Mouse (Mus musculus) midbrain, embryonic 15.5 days (tissue): ENCODE results near the gene Ptprg. TPM values are rescaled to one million over a fixed set of nuclear protein-coding genes. Genes with fewer than 3 reads are reported as not detected.
"Not testable (repeated sequence)": the region's sequence is repeated elsewhere in the genome, so short reads cannot be mapped to it uniquely, and the experiment has no call there.

Source experiments
- ATAC-seq: fragments of 200-750 bp; cut with Nextera tagmentation; replicated peaks from 2 replicates; pipeline ENCODE4 v1.8.0; 2017; ENCODE audit warnings: moderate TSS enrichment
- H3K27ac ChIP-seq: fragments of 300-500 bp; sonication (generic); 2 replicates; pipeline ENCODE4 v1.5.1; 2015; ENCODE audit warnings: mild to moderate bottlenecking, inconsistent platforms
- H3K27me3 ChIP-seq: fragments of 300-500 bp; sonication (generic); replicated peaks from 2 replicates; pipeline ENCODE4 v1.6.1; 2015; ENCODE audit warnings: inconsistent platforms
- H3K36me3 ChIP-seq: fragments of 300-500 bp; sonication (generic); replicated peaks from 2 replicates; pipeline ENCODE4 v1.6.1; 2015; ENCODE audit warnings: inconsistent platforms
- H3K4me1 ChIP-seq: fragments of 300-500 bp; sonication (generic); 2 replicates; pipeline ENCODE4 v1.6.1; 2015; ENCODE audit warnings: inconsistent platforms
- H3K4me2 ChIP-seq: fragments of 300-500 bp; sonication (generic); 2 replicates; pipeline ENCODE4 v1.6.1; 2015; ENCODE audit warnings: inconsistent platforms, mild to moderate bottlenecking, moderate library complexity
- H3K4me3 ChIP-seq: fragments of 300-500 bp; sonication (generic); 2 replicates; pipeline ENCODE4 v1.5.1; 2015; ENCODE audit warnings: mild to moderate bottlenecking, inconsistent platforms
- H3K9ac ChIP-seq: fragments of 300-500 bp; sonication (generic); 2 replicates; pipeline ENCODE4 v1.6.1; 2015; ENCODE audit warnings: mild to moderate bottlenecking, inconsistent platforms
- H3K9me3 ChIP-seq: fragments of 300-500 bp; sonication (generic); 2 replicates; pipeline ENCODE4 v1.6.1; 2016; ENCODE audit warnings: inconsistent platforms
- WGBS: fragments of 180-500 bp; shearing (Covaris S2); methylation state at CpG from one replicate; pipeline ENCODE4 v1.1.7; 2015; ENCODE audit warnings: mixed read lengths; 5-methylcytosine and 5-hydroxymethylcytosine counted together
- polyA plus RNA-seq: library from polyadenylated mRNA; unstranded; fragments of >200 nt; fragmentation: Nextera tagmentation; extraction: Ambion mirVana; gene quantifications from 2 replicates; pipeline ENCODE4 v1.2.1, GENCODE M21; 2015

Ptprg gene
- polyA plus RNA-seq, 1 experiment from 2014 or later, result 43.3 TPM

GRCm38 (mm10) chr14:11791190-11791589 lies 237.9 kb downstream of the Ptprg start:
- Histone ChIP-seq H3K4me1 (no peaks in the 10 kb centered on the region), H3K27me3 (no peaks in the 10 kb centered on the region), H3K4me2 (no peak overlapping the region), H3K4me3 (no peak overlapping the region), H3K9me3 (no peaks in the 10 kb centered on the region), H3K36me3 (no peaks in the 10 kb centered on the region), H3K9ac (no peak overlapping the region), H3K27ac (no peak overlapping the region)
- ATAC-seq, result no peak
- WGBS, result 72% methylated on average over 4 of the region's 4 CpGs

GRCm38 (mm10) chr14:11793847-11794246 lies 240.5 kb downstream of the Ptprg start:
- no peak overlapping the region for H3K4me3 ChIP-seq
- H3K4me1 ChIP-seq, result no peaks in the 10 kb centered on the region
- H3K9ac ChIP-seq, result no peak overlapping the region
- no peak for ATAC-seq
- H3K9me3 ChIP-seq, result no peaks in the 10 kb centered on the region
- no peaks in the 10 kb centered on the region for H3K27me3 ChIP-seq
- H3K4me2 ChIP-seq, result no peak overlapping the region
- H3K27ac ChIP-seq, result no peak overlapping the region
- WGBS, result 58% methylated on average over 3 of the region's 3 CpGs
- no peaks in the 10 kb centered on the region for H3K36me3 ChIP-seq

GRCm38 (mm10) chr14:11802355-11803035 lies 249.2 kb downstream of the Ptprg start:
- no peak overlapping the region for H3K4me3 ChIP-seq
- WGBS, result 84% methylated on average over 4 of the region's 4 CpGs

DNA sequence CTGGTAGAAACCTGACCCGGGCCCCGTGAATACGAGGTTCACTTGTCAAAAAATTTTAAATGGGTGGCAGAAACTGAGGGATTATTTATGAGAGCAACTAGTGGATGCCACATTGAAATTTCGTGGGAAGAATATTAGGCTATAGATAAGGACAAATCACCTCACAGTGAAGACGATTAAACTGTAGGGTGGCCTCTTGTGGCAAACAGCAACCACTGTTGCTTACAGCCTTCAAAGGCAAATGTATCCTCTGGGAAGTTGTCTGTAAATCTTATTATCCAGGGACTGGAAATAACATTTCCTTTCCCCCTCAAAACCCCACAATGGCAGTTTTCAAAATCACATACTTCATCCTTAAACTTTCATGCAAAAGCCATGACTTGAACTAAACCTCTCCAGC lies 253.3 kb downstream of the Ptprg start:
- no peaks in the 10 kb centered on the region for H3K36me3 ChIP-seq
- no peak for ATAC-seq
- no peak overlapping the region for H3K4me2 ChIP-seq
- no peaks in the 10 kb centered on the region for H3K27me3 ChIP-seq
- H3K27ac ChIP-seq, result no peak overlapping the region
- H3K4me3 ChIP-seq, result no peak overlapping the region
- no peaks in the 10 kb centered on the region for H3K9me3 ChIP-seq
- WGBS, result 54% methylated on average over 5 of the region's 5 CpGs
- H3K9ac ChIP-seq, result no peak overlapping the region
- H3K4me1 ChIP-seq, result peaks cover 12% of the 10 kb centered on the region; the same call in 1 of the 2 replicates

More at GRCm38 (mm10) chr14:11802355-11803035, 249.2 kb downstream of the Ptprg start:
- H3K9me3 ChIP-seq, result no peaks in the 10 kb centered on the region
- no peaks in the 10 kb centered on the region for H3K36me3 ChIP-seq
- no peak overlapping the region for H3K27ac ChIP-seq
- H3K9ac ChIP-seq, result no peak overlapping the region
- H3K4me2 ChIP-seq, result no peak overlapping the region
- no peak for ATAC-seq
- H3K4me1 ChIP-seq, result peaks cover 12% of the 10 kb centered on the region; the same call in 1 of the 2 replicates
- no peaks in the 10 kb centered on the region for H3K27me3 ChIP-seq

GRCm38 (mm10) chr14:11807465-11807864 lies 254.1 kb downstream of the Ptprg start:
- no peaks in the 10 kb centered on the region for H3K9me3 ChIP-seq
- WGBS, result 78% methylated on average over 4 of the region's 4 CpGs
- no peak for ATAC-seq
- no peak overlapping the region for H3K9ac ChIP-seq
- no peak overlapping the region for H3K27ac ChIP-seq
- no peak overlapping the region for H3K4me2 ChIP-seq
- H3K27me3 ChIP-seq, result no peaks in the 10 kb centered on the region
- H3K36me3 ChIP-seq, result no peaks in the 10 kb centered on the region
- peaks cover 12% of the 10 kb centered on the region; the same call in 1 of the 2 replicates for H3K4me1 ChIP-seq
- no peak overlapping the region for H3K4me3 ChIP-seq

GRCm38 (mm10) chr14:11811142-11811761 lies 257.9 kb downstream of the Ptprg start:
- no peaks in the 10 kb centered on the region for H3K27me3 ChIP-seq
- peaks cover 10% of the 10 kb centered on the region; the same call in 1 of the 2 replicates for H3K4me1 ChIP-seq
- H3K36me3 ChIP-seq, result no peaks in the 10 kb centered on the region
- 84% methylated on average over 7 of the region's 7 CpGs for WGBS
- H3K9me3 ChIP-seq, result no peaks in the 10 kb centered on the region
- no peak overlapping the region for H3K27ac ChIP-seq
- no peak overlapping the region for H3K4me2 ChIP-seq
- no peak overlapping the region for H3K9ac ChIP-seq
- no peak overlapping the region for H3K4me3 ChIP-seq
- no peak for ATAC-seq

- H3K4me3 ChIP-seq, result no peak overlapping the region
- H3K9ac ChIP-seq, result no peak overlapping the region
- no peaks in the 10 kb centered on the region for H3K36me3 ChIP-seq
- ATAC-seq, result no peak
- no peaks in the 10 kb centered on the region for H3K4me1 ChIP-seq
- WGBS, result 94% methylated on average over 7 of the region's 7 CpGs
- H3K27ac ChIP-seq, result no peak overlapping the region
- no peak overlapping the region for H3K4me2 ChIP-seq
- no peaks in the 10 kb centered on the region for H3K27me3 ChIP-seq
- no peaks in the 10 kb centered on the region for H3K9me3 ChIP-seq
These were observed 259.0 kb downstream of the Ptprg start for GRCm38 (mm10) chr14:11812291-11812690.

DNA sequence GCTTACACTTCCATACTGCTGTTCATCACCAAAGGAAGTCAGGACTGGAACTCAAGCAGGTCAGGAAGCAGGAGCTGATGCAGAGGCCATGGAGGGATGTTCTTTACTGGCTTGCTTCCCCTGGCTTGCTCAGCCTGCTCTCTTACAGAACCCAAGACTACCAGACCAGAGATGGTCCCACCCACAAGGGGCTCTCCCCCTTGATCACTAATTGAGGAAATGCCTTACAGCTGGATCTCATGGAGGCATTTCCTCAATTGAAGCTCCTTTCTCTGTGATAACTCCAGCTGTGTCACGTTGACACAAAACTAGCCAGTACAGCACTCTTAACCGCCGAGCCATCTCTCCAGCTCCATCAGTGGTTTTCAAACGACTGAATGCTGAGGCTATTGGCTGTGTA lies 261.5 kb downstream of the Ptprg start:
- H3K4me2 ChIP-seq, H3K4me1 ChIP-seq, H3K9ac ChIP-seq, H3K36me3 ChIP-seq, H3K4me3 ChIP-seq, ATAC-seq, H3K9me3 ChIP-seq, H3K27me3 ChIP-seq, H3K27ac ChIP-seq: not testable (repeated sequence)
- 85% methylated on average over 4 of the region's 4 CpGs for WGBS

DNA sequence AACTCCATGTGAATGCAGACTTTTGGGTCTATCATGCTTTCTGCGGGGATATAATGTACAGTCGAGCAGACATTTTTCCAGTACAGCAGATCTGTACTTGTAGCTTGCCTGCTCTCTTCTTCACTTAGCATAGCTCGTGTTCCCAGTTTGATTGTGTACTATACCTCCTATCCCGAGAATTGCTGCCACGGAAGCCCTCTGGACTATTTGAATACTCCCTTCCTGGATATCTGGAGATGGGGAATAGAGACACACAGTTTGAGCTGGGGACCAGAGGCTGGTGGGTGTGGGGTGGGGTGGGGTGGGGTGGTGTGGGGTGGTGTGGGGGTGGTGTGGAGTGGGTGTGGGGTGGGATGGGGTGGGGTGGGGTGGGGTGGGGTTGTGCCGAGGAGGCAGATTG lies 263.9 kb downstream of the Ptprg start:
- Histone ChIP-seq H3K27ac (no peak overlapping the region), H3K36me3 (no peaks in the 10 kb centered on the region), H3K4me3 (no peak overlapping the region), H3K4me1 (no peaks in the 10 kb centered on the region), H3K4me2 (no peak overlapping the region), H3K27me3 (no peaks in the 10 kb centered on the region), H3K9me3 (no peaks in the 10 kb centered on the region), H3K9ac (no peak overlapping the region)
- ATAC-seq, result no peak
- 90% methylated on average over 6 of the region's 6 CpGs for WGBS

DNA sequence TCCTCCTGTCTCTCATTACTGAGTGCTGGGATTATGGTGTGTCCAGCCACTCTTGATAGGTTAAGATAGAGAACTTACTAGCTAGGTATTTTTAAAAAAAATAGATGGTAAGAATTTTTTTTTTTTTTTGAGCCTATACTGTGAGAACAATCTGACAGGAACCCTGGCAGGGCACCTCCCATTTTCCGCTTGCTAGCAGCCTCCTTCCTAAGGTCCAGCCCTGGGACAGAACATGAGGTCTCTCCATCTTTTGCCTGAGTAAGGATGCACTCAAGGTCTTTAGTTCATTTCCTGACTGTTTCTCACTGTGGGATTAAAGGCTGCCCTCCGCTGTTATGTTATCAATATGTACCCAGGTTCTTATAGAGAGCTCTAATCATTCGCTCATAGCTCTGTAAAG lies 264.7 kb downstream of the Ptprg start:
- H3K4me2 ChIP-seq, result no peak overlapping the region
- no peak overlapping the region for H3K4me3 ChIP-seq
- no peaks in the 10 kb centered on the region for H3K27me3 ChIP-seq
- 85% methylated on average over 3 of the region's 3 CpGs for WGBS
- no peak for ATAC-seq
- H3K9me3 ChIP-seq, result no peaks in the 10 kb centered on the region
- H3K27ac ChIP-seq, result no peak overlapping the region
- no peak overlapping the region for H3K9ac ChIP-seq
- H3K4me1 ChIP-seq, result peaks cover 4% of the 10 kb centered on the region; the same call in 1 of the 2 replicates
- no peaks in the 10 kb centered on the region for H3K36me3 ChIP-seq

DNA sequence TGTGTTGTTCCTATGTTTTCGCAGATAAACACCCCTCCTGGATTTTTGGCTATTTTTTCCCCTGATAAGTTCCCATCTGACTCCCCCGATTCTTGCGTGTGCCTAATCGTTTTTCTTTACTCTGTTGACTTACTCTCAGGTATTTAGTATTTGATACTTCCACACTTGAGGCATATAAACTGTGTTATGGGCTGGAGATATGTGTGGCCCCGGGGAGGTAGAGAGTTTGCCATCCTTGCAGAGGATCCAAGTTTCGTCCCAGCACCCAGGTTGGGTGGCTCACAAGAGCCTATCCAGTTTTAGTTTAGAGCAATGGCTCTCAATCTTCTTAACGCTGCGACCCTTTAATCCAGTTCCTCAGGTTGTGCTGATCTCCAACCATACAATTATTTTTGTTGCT lies 265.4 kb downstream of the Ptprg start:
- WGBS, result 94% methylated on average over 8 of the region's 8 CpGs
- H3K9ac ChIP-seq, result no peak overlapping the region
- H3K9me3 ChIP-seq, result no peaks in the 10 kb centered on the region
- H3K27ac ChIP-seq, result no peak overlapping the region
- no peaks in the 10 kb centered on the region for H3K36me3 ChIP-seq
- ATAC-seq, result no peak
- no peak overlapping the region for H3K4me2 ChIP-seq
- peaks cover 7% of the 10 kb centered on the region; the same call in 1 of the 2 replicates for H3K4me1 ChIP-seq
- no peak overlapping the region for H3K4me3 ChIP-seq
- no peaks in the 10 kb centered on the region for H3K27me3 ChIP-seq

DNA sequence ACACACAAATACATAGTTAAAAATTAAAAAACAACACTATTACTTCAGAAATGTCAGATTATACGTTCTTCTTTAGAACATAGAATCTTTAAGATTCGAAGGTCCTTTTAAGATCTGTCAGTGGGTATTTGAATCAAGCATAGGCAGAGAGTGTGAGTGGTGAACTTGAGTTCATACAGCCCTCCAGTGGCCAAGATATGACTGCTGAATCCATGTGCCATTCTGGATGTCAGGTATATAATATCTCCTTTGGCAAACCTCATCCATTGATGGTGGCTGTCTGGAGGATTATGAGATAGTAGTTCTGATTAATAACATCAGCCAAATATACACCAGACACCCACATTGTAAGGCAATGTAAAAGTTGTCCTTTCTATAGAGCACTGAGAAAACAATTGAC lies 266.0 kb downstream of the Ptprg start:
- Histone ChIP-seq H3K36me3 (no peaks in the 10 kb centered on the region), H3K4me2 (no peak overlapping the region), H3K9ac (no peak overlapping the region), H3K4me1 (peaks cover 8% of the 10 kb centered on the region), H3K9me3 (no peaks in the 10 kb centered on the region), H3K27ac (no peak overlapping the region), H3K27me3 (no peaks in the 10 kb centered on the region), H3K4me3 (no peak overlapping the region)
- 83% methylated on average over 2 of the region's 2 CpGs for WGBS
- no peak for ATAC-seq
